Mouse (Mus musculus) midbrain, embryonic 16.5 days (tissue): ENCODE measurements at regions not wholly inside any gene's neighbourhood (a gene's known extent, or its start where the extent isn't known, plus 50 kb on each side); places are given as distances from the start of the nearest gene placed in this dataset.

Source experiments
- ATAC-seq: fragments of 200-750 bp; cut with Nextera tagmentation; 2 replicates; pipeline ENCODE4 v1.8.0; 2017; ENCODE audit warnings: moderate TSS enrichment
- H3K27ac ChIP-seq: fragments of 300-500 bp; sonication (generic); 2 replicates; pipeline ENCODE4 v1.5.1; 2014; ENCODE audit warnings: mild to moderate bottlenecking, low read length, mixed read lengths
- H3K27me3 ChIP-seq: fragments of 300-500 bp; sonication (generic); 2 replicates; pipeline ENCODE4 v1.6.1; 2014; ENCODE audit warnings: low read depth, low read length, mixed read lengths; ENCODE audit not compliant: control insufficient read depth, insufficient read depth
- H3K36me3 ChIP-seq: fragments of 300-500 bp; sonication (generic); 2 replicates; pipeline ENCODE4 v1.6.1; 2014; ENCODE audit warnings: mild to moderate bottlenecking, low read length, moderate library complexity, mixed read lengths; ENCODE audit not compliant: control insufficient read depth, insufficient read depth
- H3K4me1 ChIP-seq: fragments of 300-500 bp; sonication (generic); 2 replicates; pipeline ENCODE4 v1.6.1; 2014; ENCODE audit warnings: mild to moderate bottlenecking, low read length, mixed read lengths; ENCODE audit not compliant: control insufficient read depth, insufficient read depth
- H3K4me2 ChIP-seq: fragments of 300-500 bp; sonication (generic); 2 replicates; pipeline ENCODE4 v1.6.1; 2014; ENCODE audit warnings: mild to moderate bottlenecking, low read length, mixed read lengths
- H3K4me3 ChIP-seq: fragments of 300-500 bp; sonication (generic); 2 replicates; pipeline ENCODE4 v1.5.1; 2014; ENCODE audit warnings: low read depth, mild to moderate bottlenecking, low read length, moderate library complexity, mixed read lengths
- H3K9ac ChIP-seq: fragments of 300-500 bp; sonication (generic); 2 replicates; pipeline ENCODE4 v1.6.1; 2014; ENCODE audit warnings: low read depth, low read length, mixed read lengths
- H3K9me3 ChIP-seq: fragments of 300-500 bp; sonication (generic); replicated peaks from 2 replicates; pipeline ENCODE4 v1.6.1; 2014; ENCODE audit warnings: mild to moderate bottlenecking, low read length, mixed read lengths; ENCODE audit not compliant: control insufficient read depth, poor library complexity, severe bottlenecking
- WGBS: fragments of 180-500 bp; shearing (Covaris S2); extraction: QIAGEN DNeasy Blood & Tissue Kit; methylation state at CpG from one replicate; pipeline ENCODE4 v1.1.7; 2014; 5-methylcytosine and 5-hydroxymethylcytosine counted together

GRCm38 (mm10) chr14:80528419-80529028 lies 544.6 kb downstream of the Olfm4 start:
- Histone ChIP-seq H3K4me1 (peaks cover 4% of the 10 kb centered on the region), H3K27ac (no peak overlapping the region), H3K9ac (no peak overlapping the region), H3K4me3 (no peak overlapping the region), H3K4me2 (0 out of 2 replicates have a peak overlapping the region, but pooled peaks have one; percentile 21), H3K36me3 (no peaks in the 10 kb centered on the region), H3K9me3 (no peaks in the 10 kb centered on the region), H3K27me3 (no peaks in the 10 kb centered on the region)
- WGBS, result 13% methylated on average over 9 of the region's 9 CpGs
- ATAC-seq, result peak; percentile 67; the same call in 1 of the 2 replicates

DNA sequence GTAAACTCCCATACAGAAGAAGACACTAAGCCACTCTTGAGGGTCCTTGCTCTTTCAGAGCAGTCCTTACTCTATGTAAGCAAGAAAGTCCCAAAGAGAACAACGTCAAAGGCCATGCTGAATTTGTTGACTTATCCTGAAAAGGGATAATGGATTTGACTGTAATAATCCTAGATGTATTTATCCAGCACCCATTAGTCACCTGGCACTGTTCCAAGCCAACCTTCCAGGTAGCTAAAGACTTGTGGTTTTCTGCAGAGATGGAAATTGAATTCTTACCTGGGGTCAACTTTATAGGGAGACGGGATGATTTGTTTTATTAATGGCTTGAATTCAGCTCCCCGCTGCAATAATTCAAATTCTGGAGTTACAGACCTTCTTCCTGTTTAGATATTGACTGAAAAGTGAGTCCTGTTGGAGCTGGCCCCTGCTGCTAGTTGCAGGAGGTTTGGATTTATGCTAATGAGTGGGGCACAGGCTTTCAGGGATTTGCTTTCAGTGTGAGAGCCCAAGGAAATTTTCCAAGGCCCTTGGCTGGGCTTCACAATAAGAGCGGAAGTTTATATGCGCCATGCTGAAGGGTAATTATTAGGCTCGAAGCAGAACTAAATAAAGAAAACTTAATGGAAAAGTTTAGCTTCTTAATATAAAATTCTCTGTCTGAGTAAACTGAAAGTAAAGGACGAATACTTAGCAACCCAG lies 552.3 kb downstream of the Olfm4 start:
- no peak overlapping the region for H3K4me3 ChIP-seq
- ATAC-seq, result no peak
- no peak overlapping the region for H3K4me2 ChIP-seq
- no peaks in the 10 kb centered on the region for H3K9me3 ChIP-seq
- no peaks in the 10 kb centered on the region for H3K27me3 ChIP-seq
- no peak overlapping the region for H3K9ac ChIP-seq
- no peaks in the 10 kb centered on the region for H3K4me1 ChIP-seq
- H3K27ac ChIP-seq, result no peak overlapping the region
- H3K36me3 ChIP-seq, result no peaks in the 10 kb centered on the region
- 20% methylated on average over 7 of the region's 7 CpGs for WGBS

DNA sequence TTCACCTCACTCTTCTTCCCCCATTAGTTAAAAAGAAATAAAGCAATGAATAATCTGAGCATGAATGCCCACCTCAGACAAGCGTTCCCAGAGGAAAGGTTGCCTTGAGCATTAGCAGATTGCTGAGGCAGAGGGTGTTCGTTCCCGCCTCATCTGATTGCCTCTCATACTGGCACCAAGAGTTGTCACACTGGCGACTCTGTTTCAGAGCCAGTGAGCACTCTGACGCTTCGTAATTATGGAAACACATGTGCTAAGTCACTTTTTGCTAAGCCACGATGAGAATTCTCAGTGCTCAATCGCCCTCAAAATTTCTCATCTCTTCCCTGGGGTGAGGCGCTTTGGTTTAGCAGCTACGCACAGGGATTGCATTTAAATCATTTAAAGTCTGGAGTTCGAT lies 576.1 kb downstream of the Olfm4 start:
- ATAC-seq, result no peak
- Histone ChIP-seq H3K9ac (no peak overlapping the region), H3K9me3 (no peaks in the 10 kb centered on the region), H3K4me3 (no peak overlapping the region), H3K27me3 (no peaks in the 10 kb centered on the region), H3K4me1 (no peaks in the 10 kb centered on the region), H3K27ac (no peak overlapping the region), H3K4me2 (no peak overlapping the region), H3K36me3 (no peaks in the 10 kb centered on the region)
- 63% methylated on average over 11 of the region's 11 CpGs for WGBS
